Mouse (Mus musculus): Measurements from ENCODE around the gene Ms4a6c. TPM values are rescaled to one million over a fixed set of nuclear protein-coding genes. Genes with fewer than 3 reads are reported as not detected.
A peak's percentile ranks its signal among the peaks of the same experiment; 100 is the strongest.
"Not testable (repeated sequence)": the region's sequence is repeated elsewhere in the genome, so short reads cannot be mapped to it uniquely, and the experiment has no call there.

Gene Ms4a6c
- 0.50 and 0.96 TPM in 2 replicates for polyA plus RNA-seq (2012; rRNA removed)

GRCm38 (mm10) chr19:11469215-11469614, at the start of gene Ms4a6c:
Gene Ms4a6c (plus strand): TSS chr19:11469366.
- DNase-seq (ENCODE audit: extremely low spot score in 1 of 2, low spot score in 1 of 2), result not testable (repeated sequence)

- DNase-seq (ENCODE audit: extremely low spot score in 1 of 2, low spot score in 1 of 2), result not testable (repeated sequence)
These were observed 38.0 kb upstream of the Ms4a6c start for GRCm38 (mm10) chr19:11431209-11431608.

- no peak for DNase-seq (ENCODE audit: extremely low spot score in 1 of 2, low spot score in 1 of 2)
These were observed 33.9 kb upstream of the Ms4a6c start for GRCm38 (mm10) chr19:11435058-11435834.

GRCm38 (mm10) chr19:11443338-11443737, 25.8 kb upstream of the Ms4a6c start, which contains the start of gene Ms4a4b:
Gene Ms4a4b (plus strand): TSS chr19:11443553.
- DNase-seq (ENCODE audit: extremely low spot score in 1 of 2, low spot score in 1 of 2), result no peak

GRCm38 (mm10) chr19:11443964-11444363, 25.2 kb upstream of the Ms4a6c start:
- no peak for DNase-seq (ENCODE audit: extremely low spot score in 1 of 2, low spot score in 1 of 2)

GRCm38 (mm10) chr19:11447238-11447637, 21.9 kb upstream of the Ms4a6c start:
- no peak for DNase-seq (ENCODE audit: extremely low spot score in 1 of 2, low spot score in 1 of 2)

- not testable (repeated sequence) for DNase-seq (ENCODE audit: extremely low spot score in 1 of 2, low spot score in 1 of 2)
These were observed 10.1 kb upstream of the Ms4a6c start for GRCm38 (mm10) chr19:11459041-11459440.

- not testable (repeated sequence) for DNase-seq (ENCODE audit: extremely low spot score in 1 of 2, low spot score in 1 of 2)
These were observed 4.4 kb upstream of the Ms4a6c start for GRCm38 (mm10) chr19:11464795-11465194.

GRCm38 (mm10) chr19:11466471-11466870, 2.7 kb upstream of the Ms4a6c start:
- peak in 1 of 2 experiments; percentile 37 for DNase-seq (ENCODE audit: extremely low spot score in 1 of 2, low spot score in 1 of 2)

- DNase-seq (ENCODE audit: extremely low spot score in 1 of 2, low spot score in 1 of 2), result not testable (repeated sequence)
These were observed 805 bp upstream of the Ms4a6c start for GRCm38 (mm10) chr19:11468361-11468760.

GRCm38 (mm10) chr19:11479714-11480113, 10.5 kb downstream of the Ms4a6c start:
- DNase-seq (ENCODE audit: extremely low spot score in 1 of 2, low spot score in 1 of 2), result no peak

- DNase-seq (ENCODE audit: extremely low spot score in 1 of 2, low spot score in 1 of 2), result no peak
These were observed 13.5 kb downstream of the Ms4a6c start for GRCm38 (mm10) chr19:11482684-11483083.

GRCm38 (mm10) chr19:11483941-11484340, 14.8 kb downstream of the Ms4a6c start:
- DNase-seq (ENCODE audit: extremely low spot score in 1 of 2, low spot score in 1 of 2), result no peak

GRCm38 (mm10) chr19:11484388-11484787, 15.2 kb downstream of the Ms4a6c start:
- DNase-seq (ENCODE audit: extremely low spot score in 1 of 2, low spot score in 1 of 2), result peak in 1 of 2 experiments; percentile 13

- DNase-seq (ENCODE audit: extremely low spot score in 1 of 2, low spot score in 1 of 2), result no peak
These were observed 16.1 kb downstream of the Ms4a6c start for GRCm38 (mm10) chr19:11485266-11485665.

GRCm38 (mm10) chr19:11485746-11486145, 16.6 kb downstream of the Ms4a6c start, which contains the start of gene Gm8369:
Gene Gm8369 (plus strand): TSS chr19:11485938.
- peak; percentile 40 to 56 for DNase-seq (ENCODE audit: extremely low spot score in 1 of 2, low spot score in 1 of 2)

GRCm38 (mm10) chr19:11486599-11486998, 17.4 kb downstream of the Ms4a6c start:
- no peak for DNase-seq (ENCODE audit: extremely low spot score in 1 of 2, low spot score in 1 of 2)

GRCm38 (mm10) chr19:11491406-11492189, 22.4 kb downstream of the Ms4a6c start:
- no peak for DNase-seq (ENCODE audit: extremely low spot score in 1 of 2, low spot score in 1 of 2)

GRCm38 (mm10) chr19:11492671-11493070, 23.5 kb downstream of the Ms4a6c start:
- no peak for DNase-seq (ENCODE audit: extremely low spot score in 1 of 2, low spot score in 1 of 2)

- DNase-seq (ENCODE audit: extremely low spot score in 1 of 2, low spot score in 1 of 2), result no peak
These were observed 25.4 kb downstream of the Ms4a6c start for GRCm38 (mm10) chr19:11494519-11494918.

GRCm38 (mm10) chr19:11496361-11496760, 27.2 kb downstream of the Ms4a6c start:
- DNase-seq (ENCODE audit: extremely low spot score in 1 of 2, low spot score in 1 of 2), result no peak
